Mouse (Mus musculus) liver, adult 2 months (tissue): ENCODE measurements around the gene Tanc1.

Source experiments
- CTCF ChIP-seq: fragments of 200-500 bp; IDR thresholded peaks from 2 replicates; pipeline ENCODE4 v1.5.1; 2011; ENCODE audit warnings: low read depth, low read length, control low read depth
- POLR2A ChIP-seq: fragments of 200-500 bp; IDR thresholded peaks from 2 replicates; pipeline ENCODE4 v1.6.1; 2011; ENCODE audit warnings: low read length, control low read depth; ENCODE audit not compliant: insufficient read depth; ENCODE audit errors: extremely low read depth

- TF ChIP-seq POLR2A: no peak
- peak; percentile 63 for TF ChIP-seq CTCF
These were observed 133.6 kb downstream of the Tanc1 start for GRCm38 (mm10) chr2:59745428-59745827.
